Mouse (Mus musculus) E14TG2a.4 (cell line): ENCODE data around the gene Glt28d2.

Experiments used
- H3K27me3 ChIP-seq: 2 replicates; pipeline ENCODE4 v1.6.1; 2014; ENCODE audit warnings: low read length, control low read depth; ENCODE audit not compliant: insufficient read depth
- H3K36me3 ChIP-seq: 2 replicates; pipeline ENCODE4 v1.6.1; 2014; ENCODE audit warnings: low read length, control low read depth; ENCODE audit not compliant: insufficient read depth
- H3K4me1 ChIP-seq: replicated peaks from 2 replicates; pipeline ENCODE4 v1.6.1; 2014; ENCODE audit warnings: low read depth, low read length, control low read depth
- H3K4me3 ChIP-seq: replicated peaks from 2 replicates; pipeline ENCODE4 v1.5.1; 2014; ENCODE audit warnings: mild to moderate bottlenecking, low read length
- H3K9me3 ChIP-seq: 2 replicates; pipeline ENCODE4 v1.6.1; 2014; ENCODE audit warnings: low read length, control low read depth
- CTCF ChIP-seq: conservative IDR thresholded peaks from 2 replicates; pipeline ENCODE4 v1.5.1; 2014; ENCODE audit warnings: low read length
- NANOG ChIP-seq: IDR thresholded peaks from 2 replicates; pipeline ENCODE4 v1.6.1; 2014; ENCODE audit warnings: borderline replicate concordance, low read length, mixed read lengths
- POU5F1 ChIP-seq: IDR thresholded peaks from 2 replicates; pipeline ENCODE4 v1.6.1; 2014; ENCODE audit warnings: low read length, borderline replicate concordance

Gene Glt28d2

GRCm38 (mm10) chr3:85845341-85845740 lies 42.0 kb downstream of the Glt28d2 start:
- Histone ChIP-seq H3K27me3 (no peaks in the 10 kb centered on the region), H3K36me3 (no peaks in the 10 kb centered on the region), H3K9me3 (peaks cover 3% of the 10 kb centered on the region; the same call in 1 of the 2 replicates), H3K4me1 (peaks cover 15% of the 10 kb centered on the region), H3K4me3 (no peak overlapping the region)
- no peak for TF ChIP-seq CTCF
- TF ChIP-seq POU5F1: no peak
- no peak for TF ChIP-seq NANOG

GRCm38 (mm10) chr3:85842881-85843218 lies 44.5 kb downstream of the Glt28d2 start:
- peaks cover 22% of the 10 kb centered on the region for H3K9me3 ChIP-seq
- no peaks in the 10 kb centered on the region for H3K27me3 ChIP-seq
- H3K36me3 ChIP-seq: no peaks in the 10 kb centered on the region
- no peak overlapping the region for H3K4me3 ChIP-seq
- TF ChIP-seq POU5F1 (no peak), CTCF (no peak), NANOG (no peak)
- H3K4me1 ChIP-seq: peaks cover 15% of the 10 kb centered on the region

- TF ChIP-seq POU5F1 (no peak), NANOG (no peak), CTCF (no peak)
- H3K4me1 ChIP-seq: peaks cover 15% of the 10 kb centered on the region
- no peaks in the 10 kb centered on the region for H3K36me3 ChIP-seq
- H3K4me3 ChIP-seq: no peak overlapping the region
- H3K27me3 ChIP-seq: no peaks in the 10 kb centered on the region
- peaks cover 22% of the 10 kb centered on the region for H3K9me3 ChIP-seq
Measured at GRCm38 (mm10) chr3:85842177-85842880, 45.0 kb downstream of the Glt28d2 start.

DNA sequence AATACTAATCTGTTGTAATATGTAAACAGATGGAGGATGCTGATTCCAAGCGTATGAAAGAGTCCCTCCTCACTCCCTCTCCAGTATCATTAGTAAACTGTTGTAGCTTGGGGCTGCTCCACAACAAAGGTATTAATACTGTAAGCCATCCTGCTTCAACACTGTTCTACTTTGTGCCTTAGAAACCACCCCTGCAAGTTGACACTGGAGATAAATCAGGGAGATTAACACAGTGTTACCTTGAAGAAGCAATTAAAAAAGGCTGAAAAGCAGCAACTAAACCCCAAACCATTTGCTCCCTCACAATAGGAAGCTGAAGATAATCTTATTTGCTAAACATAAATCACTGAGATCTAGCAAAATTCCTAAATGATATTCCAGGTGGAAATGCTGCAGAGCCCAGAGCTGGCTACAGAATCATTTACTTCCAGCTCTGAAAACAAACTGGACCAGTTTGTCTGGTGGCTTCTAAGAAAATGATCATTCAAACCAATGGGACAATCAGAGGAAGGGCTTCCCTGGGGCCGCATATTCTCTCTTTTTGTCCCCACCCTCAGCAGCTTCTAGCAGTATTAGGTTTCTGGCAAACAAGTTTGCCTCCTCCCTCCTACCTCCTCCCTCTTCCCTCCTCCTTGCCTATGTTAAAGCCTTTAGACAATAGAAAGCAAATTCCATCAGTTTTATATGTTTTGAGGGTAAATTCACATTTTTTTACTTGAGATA lies 45.7 kb downstream of the Glt28d2 start:
- TF ChIP-seq NANOG: no peak
- TF ChIP-seq POU5F1: no peak
- TF ChIP-seq CTCF: no peak

GRCm38 (mm10) chr3:85833627-85834026 lies 53.7 kb downstream of the Glt28d2 start:
- H3K4me3 ChIP-seq: no peak overlapping the region
- H3K27me3 ChIP-seq: peaks cover 4% of the 10 kb centered on the region; the same call in 1 of the 2 replicates
- H3K36me3 ChIP-seq: no peaks in the 10 kb centered on the region
- H3K4me1 ChIP-seq: peaks cover 19% of the 10 kb centered on the region
- H3K9me3 ChIP-seq: peaks cover 4% of the 10 kb centered on the region; the same call in 1 of the 2 replicates
- TF ChIP-seq CTCF (no peak), NANOG (no peak), POU5F1 (no peak)

More for the DNA sequence above, 45.7 kb downstream of the Glt28d2 start:
- no peaks in the 10 kb centered on the region for H3K36me3 ChIP-seq
- H3K4me1 ChIP-seq: peaks cover 15% of the 10 kb centered on the region
- no peaks in the 10 kb centered on the region for H3K27me3 ChIP-seq
- H3K9me3 ChIP-seq: peaks cover 22% of the 10 kb centered on the region
- H3K4me3 ChIP-seq: no peak overlapping the region

DNA sequence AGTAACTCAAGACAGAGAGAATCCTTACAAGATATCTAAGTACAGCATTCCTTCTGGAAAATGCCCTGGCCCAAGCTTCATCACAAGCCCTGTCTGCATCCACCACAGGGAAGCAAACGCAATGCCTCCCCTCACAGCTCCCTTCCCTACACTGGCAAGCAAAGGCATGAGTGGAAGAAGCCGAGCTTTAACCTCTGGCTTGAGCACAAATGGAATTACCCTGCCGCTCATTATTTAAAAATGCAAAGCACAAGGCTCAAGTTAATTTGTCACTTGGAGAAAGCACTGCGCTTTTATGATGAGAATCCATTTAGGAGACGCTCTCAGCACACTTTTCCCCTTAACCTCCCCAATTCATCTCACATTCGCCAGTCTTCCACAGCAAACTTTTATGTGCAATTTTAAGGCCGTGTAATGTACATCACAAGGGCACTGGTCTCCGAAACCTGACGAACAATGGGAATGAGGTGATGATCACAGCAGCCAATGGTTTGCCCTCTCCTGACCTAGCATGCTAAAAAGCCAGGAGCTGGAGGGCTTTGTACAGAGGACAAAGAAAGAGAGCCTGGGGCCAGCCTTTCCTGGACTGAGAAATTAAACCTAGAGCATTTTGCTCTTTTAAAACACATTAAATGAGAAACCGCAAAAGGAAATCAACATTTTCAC lies 54.7 kb downstream of the Glt28d2 start:
- Histone ChIP-seq H3K4me3 (no peak overlapping the region), H3K9me3 (no peaks in the 10 kb centered on the region)
- TF ChIP-seq POU5F1: no peak
- 0 out of 2 replicates have a peak, but pooled peaks have one; percentile 3 for TF ChIP-seq NANOG

DNA sequence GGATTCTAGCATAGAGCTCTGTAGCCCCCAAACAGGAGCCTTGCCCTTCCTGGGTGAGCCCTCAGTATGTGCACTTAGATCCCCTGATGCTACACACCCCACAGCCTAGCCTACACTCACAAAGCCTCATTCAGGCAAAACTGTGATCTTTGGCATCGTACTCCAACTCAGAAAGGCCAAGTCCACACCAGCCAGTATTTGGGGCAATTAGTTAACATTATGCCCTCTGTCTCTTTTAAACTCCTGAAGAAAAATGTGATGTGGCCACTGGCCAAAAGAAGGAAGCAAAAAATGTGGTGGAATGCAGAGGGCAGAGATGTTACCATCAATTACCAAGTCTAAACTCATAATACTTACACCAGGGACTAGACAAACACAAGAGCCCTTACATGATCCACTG lies 55.5 kb downstream of the Glt28d2 start:
- peaks cover 4% of the 10 kb centered on the region; the same call in 1 of the 2 replicates for H3K27me3 ChIP-seq
- no peaks in the 10 kb centered on the region for H3K36me3 ChIP-seq
- TF ChIP-seq NANOG (no peak), CTCF (no peak), POU5F1 (no peak)
- no peaks in the 10 kb centered on the region for H3K9me3 ChIP-seq
- H3K4me1 ChIP-seq: peaks cover 22% of the 10 kb centered on the region
- H3K4me3 ChIP-seq: no peak overlapping the region

More for the DNA sequence above, 54.7 kb downstream of the Glt28d2 start:
- Histone ChIP-seq H3K4me1 (peaks cover 19% of the 10 kb centered on the region), H3K27me3 (peaks cover 4% of the 10 kb centered on the region; the same call in 1 of the 2 replicates), H3K36me3 (no peaks in the 10 kb centered on the region)

DNA sequence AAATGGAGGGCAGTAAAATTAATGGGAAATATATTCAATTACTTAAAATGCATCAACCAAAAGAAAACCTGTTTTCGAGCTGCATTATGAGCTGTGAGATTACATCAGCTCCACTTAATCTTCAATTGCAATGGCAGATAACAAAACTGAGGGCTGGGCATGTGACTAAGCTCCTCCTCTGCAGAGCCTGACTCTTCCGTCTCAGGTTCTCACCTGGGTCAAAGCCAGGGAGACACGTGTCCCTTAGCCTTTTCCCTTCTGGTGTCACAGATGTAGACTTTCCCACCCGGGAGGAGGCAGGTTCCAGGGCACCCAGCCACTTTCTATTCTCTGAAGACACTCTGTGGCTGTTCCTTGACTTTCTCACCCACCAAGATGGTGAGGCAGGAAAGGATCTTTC lies 58.3 kb downstream of the Glt28d2 start:
- no peak overlapping the region for H3K4me3 ChIP-seq
- H3K4me1 ChIP-seq: peaks cover 22% of the 10 kb centered on the region
- no peaks in the 10 kb centered on the region for H3K36me3 ChIP-seq
- H3K9me3 ChIP-seq: no peaks in the 10 kb centered on the region
- H3K27me3 ChIP-seq: peaks cover 4% of the 10 kb centered on the region; the same call in 1 of the 2 replicates
- TF ChIP-seq CTCF: no peak
- no peak for TF ChIP-seq POU5F1
- no peak for TF ChIP-seq NANOG
